In the genomic region with DNA sequence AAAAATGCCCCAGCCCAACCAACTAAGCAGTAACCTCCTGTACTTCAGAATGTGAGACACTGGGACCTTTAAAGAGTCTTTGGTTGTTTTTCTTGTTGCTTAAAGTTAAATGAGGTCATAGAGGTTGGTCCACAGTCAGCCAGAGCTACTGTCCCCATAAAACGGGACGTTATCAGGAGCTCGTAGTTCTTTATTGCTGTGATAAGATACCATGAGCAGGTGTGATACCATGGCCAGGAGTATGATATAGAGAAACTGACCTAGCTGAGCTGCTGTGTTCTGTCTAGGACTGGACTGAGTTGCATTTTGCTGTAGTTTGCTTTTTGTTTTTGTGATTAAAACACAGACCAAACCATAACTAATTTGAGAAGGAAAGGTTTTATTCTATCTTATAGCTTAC, we compare ENCODE assay signal across 22 mouse cellular contexts. TPM values are rescaled to one million over a fixed set of nuclear protein-coding genes. Genes with fewer than 3 reads are reported as not detected.
A peak's percentile ranks its signal among the peaks of the same experiment; 100 is the strongest.
DNase-seq lines count a peak whose midpoint lies in the region; ATAC-seq and TF ChIP-seq lines count a peak whose summit lies in the region.
"Had no signal": no experiment of that assay in that cellular context is flagged by ENCODE, and none has a peak within 500 bp of the region (broad histone marks: within the 10 kb centered on the region; RNA-seq: fewer than 3 reads in every experiment).

No protein-coding gene starts in this region.

- intact Hi-C loops in heart, postnatal 10 days (cut with DNase I), result no loop called here

- H3K27ac ChIP-seq in intestine, embryonic 15.5 days, result no peak overlapping the region
- no peak overlapping the region for H3K27ac ChIP-seq in intestine, embryonic 16.5 days (ENCODE audit: low read length)
- no peak overlapping the region for H3K27ac ChIP-seq in intestine, postnatal 0 days (ENCODE audit: low read depth, low read length)

- H3K9me3 ChIP-seq in intestine, embryonic 15.5 days, result no peaks in the 10 kb centered on the region
- no peaks in the 10 kb centered on the region for H3K9me3 ChIP-seq in intestine, embryonic 16.5 days (ENCODE audit: control insufficient read depth, low read length)
- no peaks in the 10 kb centered on the region for H3K9me3 ChIP-seq in intestine, postnatal 0 days (ENCODE audit: control insufficient read depth)
- H3K9me3 ChIP-seq: G1E had no signal

- ATAC-seq in intestine, embryonic 15.5 days, result peak; percentile 98
- peak; percentile 97 for ATAC-seq in intestine, embryonic 16.5 days
- peak; percentile 85 for ATAC-seq in intestine, postnatal 0 days
- ATAC-seq in megakaryocyte-erythroid progenitor cell, adult 5-6 weeks (replicated peaks; ENCODE audit: low FRiP score, low TSS enrichment, poor library complexity, severe bottlenecking), result no peak
- ATAC-seq: activated CD4-positive, CD25-positive, alpha-beta regulatory T cell, adult 4 months; CD4-positive, CD25-positive, alpha-beta regulatory T cell, adult 4 months; Patski had no signal

- WGBS in intestine, embryonic 15.5 days, result 52% methylated on average over 3 of the region's 3 CpGs
- WGBS in intestine, embryonic 16.5 days, result 49% methylated on average over 3 of the region's 3 CpGs
- 32% methylated on average over 3 of the region's 3 CpGs for WGBS in intestine, postnatal 0 days

- H3K36me3 ChIP-seq in intestine, embryonic 15.5 days, result no peaks in the 10 kb centered on the region
- H3K36me3 ChIP-seq in intestine, embryonic 16.5 days (ENCODE audit: control insufficient read depth, insufficient read depth, low read length), result no peaks in the 10 kb centered on the region
- no peaks in the 10 kb centered on the region for H3K36me3 ChIP-seq in intestine, postnatal 0 days (ENCODE audit: control insufficient read depth, insufficient read depth)
- H3K36me3 ChIP-seq: G1E had no signal

- no peaks in the 10 kb centered on the region for H3K27me3 ChIP-seq in intestine, embryonic 15.5 days (replicated peaks)
- H3K27me3 ChIP-seq in intestine, embryonic 16.5 days (replicated peaks; ENCODE audit: control insufficient read depth, insufficient read depth, low read length), result no peaks in the 10 kb centered on the region
- no peaks in the 10 kb centered on the region for H3K27me3 ChIP-seq in intestine, postnatal 0 days (replicated peaks; ENCODE audit: control insufficient read depth, insufficient read depth, low read length)
- H3K27me3 ChIP-seq: CH12.LX had no signal

- H3K4me1 ChIP-seq in intestine, embryonic 15.5 days (replicated peaks), result no peaks in the 10 kb centered on the region
- H3K4me1 ChIP-seq in intestine, embryonic 16.5 days (ENCODE audit: control insufficient read depth, insufficient read depth, low read length), result no peaks in the 10 kb centered on the region
- no peaks in the 10 kb centered on the region for H3K4me1 ChIP-seq in intestine, postnatal 0 days (replicated peaks; ENCODE audit: control insufficient read depth, insufficient read depth, low read length)

- no peak overlapping the region for H3K9ac ChIP-seq in intestine, embryonic 15.5 days
- no peak overlapping the region for H3K9ac ChIP-seq in intestine, embryonic 16.5 days (ENCODE audit: low read depth, low read length)
- H3K9ac ChIP-seq in intestine, postnatal 0 days (ENCODE audit: low read depth, low read length), result no peak overlapping the region

- H3K4me2 ChIP-seq in intestine, embryonic 15.5 days (replicated peaks), result no peak overlapping the region
- H3K4me2 ChIP-seq in intestine, embryonic 16.5 days (ENCODE audit: low read depth, low read length), result no peak overlapping the region
- no peak overlapping the region for H3K4me2 ChIP-seq in intestine, postnatal 0 days (replicated peaks; ENCODE audit: low read depth)

- peak; percentile 12 for DNase-seq in heart, adult 11 months
- DNase-seq in heart, postnatal 10 days, result no peak
- DNase-seq in thymus, postnatal 10 days (ENCODE audit: low spot score in 2 of 2), result no peak
- DNase-seq in urinary bladder, postnatal 4 days (ENCODE audit: low spot score in 2 of 2), result no peak
- DNase-seq: adrenal gland, adult 2 months; adrenal gland, adult 8-10 months; adrenal gland, postnatal 10 days; adrenal gland, postnatal 14 days; adrenal gland, postnatal 25 days; adrenal gland, postnatal 36 days; B cell, adult 2 months; cerebellum, adult 11 months; cerebellum, adult 11-12 months had no signal

- TF ChIP-seq CTCF in intestine, postnatal 0 days (IDR thresholded peaks at IDR 0.05; ENCODE audit: low read depth), result no peak

- no peak overlapping the region for H3K4me3 ChIP-seq in intestine, embryonic 15.5 days (replicated peaks)
- no peak overlapping the region for H3K4me3 ChIP-seq in intestine, embryonic 16.5 days (ENCODE audit: low read length)
- no peak overlapping the region for H3K4me3 ChIP-seq in intestine, postnatal 0 days (ENCODE audit: low read depth, low read length)

RNA-seq across cellular contexts. Expression of gene Tigd2, which starts 37.4 kb away (rescaled TPM):
- total RNA-seq in heart, postnatal 10 days (2021), result 10 to 100 TPM; 12.1 to 12.8 TPM
- 11.0 and 11.4 TPM in 2 replicates for polyA plus RNA-seq in intestine, embryonic 15.5 days (2015; fragmentation: Nextera tagmentation; extraction: Ambion mirVana)
- 11.9 and 12.3 TPM in 2 replicates for polyA plus RNA-seq in intestine, embryonic 16.5 days (2015; fragmentation: Nextera tagmentation; extraction: Ambion mirVana)
- 17.2 and 19.0 TPM in 2 replicates for polyA plus RNA-seq in intestine, postnatal 0 days (2015; fragmentation: Nextera tagmentation; extraction: Ambion mirVana)
- total RNA-seq in megakaryocyte-erythroid progenitor cell, adult 5-6 weeks (2014; fragmentation: Nextera tagmentation), result 5.0 and 13.9 TPM in 2 replicates
- total RNA-seq in megakaryocyte-erythroid progenitor cell, adult 5-6 weeks (2017), result 14.3 and 26.2 TPM in 2 replicates
